Mouse (Mus musculus) heart, adult 2 months (tissue): Measurements from ENCODE around the gene Fndc3b.

Source experiments
- CTCF ChIP-seq: fragments of 200-600 bp; IDR thresholded peaks from 2 replicates; pipeline ENCODE4 v1.8.1; 2022; ENCODE audit warnings: antibody characterized with exemption, mild to moderate bottlenecking, moderate library complexity
- EP300 ChIP-seq: fragments of 200-500 bp; IDR thresholded peaks from 2 replicates; pipeline ENCODE4 v1.6.1; 2011; ENCODE audit warnings: low read depth, low read length, control low read depth; ENCODE audit not compliant: insufficient read depth

DNA sequence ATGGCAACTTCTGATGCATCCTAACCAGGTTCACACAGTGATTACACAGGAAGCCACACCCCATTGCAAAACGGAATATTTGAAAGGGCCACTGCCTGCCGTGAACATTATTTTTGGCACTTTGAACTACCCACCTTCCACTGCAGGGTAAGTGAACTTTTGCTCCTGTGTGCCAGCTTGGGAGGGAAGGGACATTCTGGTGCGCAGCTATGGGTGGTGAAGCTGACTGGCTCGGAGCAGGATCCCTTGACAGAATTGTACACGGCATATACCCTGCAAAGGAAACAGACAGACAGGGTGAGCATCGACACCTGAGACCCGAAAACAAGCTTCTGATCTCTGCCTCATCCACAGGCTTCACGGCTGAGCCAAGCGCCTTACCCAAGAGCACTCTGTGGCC is 220.2 kb downstream of the Fndc3b start:
- TF ChIP-seq EP300 (no peak), CTCF (no peak)
